Mouse (Mus musculus) cerebellum, postnatal 36 days (tissue): Measurements from ENCODE around the gene Papss2.

Experiments
- DNase-seq, 2 experiments: peaks; one replicate each; pipeline ENCODE4 v3.0.0; 2021 to 2022; ENCODE audit warnings: mixed read lengths in 2 of 2

Gene Papss2

GRCm38 (mm10) chr19:32713471-32713870 is 117.9 kb downstream of the Papss2 start:
- no peak for DNase-seq

- peak; percentile 83 to 85 for DNase-seq
Observed at GRCm38 (mm10) chr19:32715201-32715600, 119.6 kb downstream of the Papss2 start.

GRCm38 (mm10) chr19:32715681-32716080 is 120.1 kb downstream of the Papss2 start:
- no peak for DNase-seq
